Mouse (Mus musculus) cerebellum, adult 2 months (tissue): ENCODE measurements at regions not wholly inside any gene's neighbourhood (a gene's known extent, or its start where the extent isn't known, plus 50 kb on each side); places are given as distances from the start of the nearest gene placed in this dataset.
"Not testable (repeated sequence)": the region's sequence is repeated elsewhere in the genome, so short reads cannot be mapped to it uniquely, and the experiment has no call there.

Source experiments
- DNase-seq, 2 experiments: peaks; one replicate each; pipeline ENCODE4 v3.0.0; 2021
- H3K27ac ChIP-seq: fragments of 200-500 bp; 2 replicates; pipeline ENCODE4 v1.5.1; 2012; ENCODE audit warnings: low read length, control low read depth, inconsistent platforms; ENCODE audit not compliant: insufficient read depth
- H3K27me3 ChIP-seq: fragments of 200-500 bp; 2 replicates; pipeline ENCODE4 v1.6.1; 2012; ENCODE audit warnings: inconsistent platforms, mild to moderate bottlenecking, low read length, moderate library complexity; ENCODE audit not compliant: control insufficient read depth, insufficient read depth
- H3K4me1 ChIP-seq: fragments of 200-500 bp; 2 replicates; pipeline ENCODE4 v1.6.1; 2011; ENCODE audit warnings: low read length; ENCODE audit not compliant: control insufficient read depth, insufficient read depth
- H3K4me3 ChIP-seq: fragments of 200-500 bp; replicated peaks from 2 replicates; pipeline ENCODE3; 2011; ENCODE audit warnings: mild to moderate bottlenecking, low read depth, low read length, control low read depth; ENCODE audit not compliant: insufficient read depth
- WGBS: fragments of 180-500 bp; shearing (Covaris S2); methylation state at CpG from one replicate; pipeline ENCODE4 v1.1.7; 2018; 5-methylcytosine and 5-hydroxymethylcytosine counted together

DNA sequence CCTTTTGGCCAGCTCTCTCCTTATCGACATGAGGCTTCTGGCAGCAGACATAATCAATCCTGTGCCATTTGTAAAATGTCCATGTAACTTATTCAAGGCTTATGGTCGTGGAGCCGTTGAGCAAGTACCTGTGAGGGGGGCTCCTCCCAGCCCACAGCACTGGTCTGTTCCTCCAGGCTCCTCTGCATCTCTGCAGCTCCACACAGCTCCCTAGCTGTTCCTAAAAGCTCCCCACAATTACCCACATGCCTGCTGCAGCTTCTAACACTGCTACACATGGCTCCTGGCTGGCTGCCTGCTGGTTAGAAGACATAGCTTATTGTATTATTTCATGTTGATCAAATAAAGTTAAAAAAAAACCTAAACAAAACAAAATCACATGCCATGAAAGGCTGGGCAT lies 77.9 kb downstream of the Tcp10c start:
- not testable (repeated sequence) for DNase-seq, H3K27me3 ChIP-seq, H3K27ac ChIP-seq, H3K4me3 ChIP-seq, H3K4me1 ChIP-seq
- 65% methylated on average over 3 of the region's 3 CpGs for WGBS

GRCm38 (mm10) chr17:13434146-13434545 lies 79.8 kb downstream of the Tcp10c start:
- not testable (repeated sequence) for H3K27ac ChIP-seq, H3K4me3 ChIP-seq, H3K27me3 ChIP-seq, DNase-seq, H3K4me1 ChIP-seq
- WGBS = 88% methylated on average over 7 of the region's 7 CpGs

DNA sequence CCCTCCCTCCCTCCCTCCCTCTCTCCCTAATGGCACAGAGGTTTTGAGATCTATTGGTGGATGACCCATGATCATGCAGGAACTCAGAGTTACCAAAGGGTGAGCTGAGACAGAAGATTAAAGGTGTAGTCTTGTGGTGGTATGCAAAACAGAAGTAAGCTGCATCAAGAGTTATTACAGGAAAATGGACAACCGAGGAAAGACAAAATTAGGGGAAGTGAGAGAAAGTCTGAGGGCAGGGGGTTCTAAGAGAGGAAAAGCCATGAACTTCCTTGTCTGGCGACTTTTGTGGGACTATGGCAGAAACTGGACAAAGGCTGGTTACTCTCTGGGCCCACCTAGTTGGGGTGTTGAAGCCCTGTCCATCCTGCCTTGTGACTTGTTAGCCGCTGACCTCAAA lies 84.4 kb downstream of the Tcp10c start:
- H3K4me3 ChIP-seq, DNase-seq, H3K27ac ChIP-seq, H3K27me3 ChIP-seq, H3K4me1 ChIP-seq: not testable (repeated sequence)
- WGBS = 78% methylated on average over 3 of the region's 3 CpGs

- not testable (repeated sequence) for H3K4me1 ChIP-seq, DNase-seq, H3K27ac ChIP-seq, H3K27me3 ChIP-seq, H3K4me3 ChIP-seq
- WGBS = 77% methylated on average over 9 of the region's 9 CpGs
These were observed 86.5 kb downstream of the Tcp10c start for GRCm38 (mm10) chr17:13440708-13441530.

DNA sequence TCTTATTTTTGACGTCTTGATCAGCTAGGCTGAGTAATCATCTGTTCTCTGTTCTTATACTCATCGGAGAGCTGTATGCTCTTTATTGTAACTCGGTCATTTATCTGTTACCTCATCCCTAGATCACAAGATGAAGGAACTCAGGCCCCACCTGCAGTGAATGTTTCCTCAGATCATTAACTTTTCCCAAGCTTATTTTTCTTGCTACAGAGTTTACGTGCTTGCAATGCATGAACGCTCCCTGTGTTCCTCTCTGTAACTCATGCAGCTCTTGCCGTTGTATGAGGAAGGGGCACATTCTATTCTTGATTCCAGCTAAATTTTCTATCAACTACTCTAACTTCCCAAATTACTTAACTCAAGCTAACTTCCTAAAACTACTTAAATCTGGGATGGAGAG lies 87.9 kb downstream of the Tcp10c start:
- H3K27ac ChIP-seq, H3K27me3 ChIP-seq, H3K4me1 ChIP-seq, DNase-seq, H3K4me3 ChIP-seq: not testable (repeated sequence)
- WGBS = 88% methylated on average over 5 of the region's 6 CpGs

DNA sequence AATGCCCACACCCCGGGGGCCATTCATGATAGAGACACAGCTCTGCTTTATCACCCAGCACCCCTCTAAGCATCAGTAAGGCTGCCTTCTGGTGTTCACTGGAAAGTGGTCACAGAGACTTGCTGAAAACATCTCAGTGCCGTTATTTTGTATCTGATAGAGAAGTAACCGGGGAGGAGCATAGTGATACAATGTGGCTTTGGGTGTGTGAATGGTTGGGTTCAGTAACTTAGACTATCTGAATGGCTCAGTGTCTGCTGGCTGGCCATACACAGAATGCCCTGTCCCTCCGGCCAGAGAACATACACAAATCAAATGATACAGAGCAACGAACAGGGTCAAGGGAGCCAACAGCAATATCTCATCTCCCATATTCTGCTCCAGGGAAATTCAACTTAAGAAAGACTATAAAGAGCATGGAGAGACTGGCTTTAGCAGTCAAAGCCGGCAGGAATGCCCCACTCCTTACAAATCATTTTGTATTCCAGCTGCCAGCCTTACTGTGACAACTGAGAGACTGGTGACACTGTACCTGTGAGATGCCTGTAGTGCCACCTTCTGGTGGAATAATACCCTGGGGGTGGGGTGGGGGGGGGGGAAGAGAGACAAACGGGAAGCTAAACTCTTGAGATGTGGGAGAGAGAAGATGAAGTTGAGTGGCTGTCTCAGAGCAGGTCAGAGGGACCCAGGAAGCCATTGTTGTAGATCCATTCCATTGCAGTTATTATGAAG lies 102.7 kb downstream of the Tcp10c start:
- H3K27me3 ChIP-seq = not testable (repeated sequence)

DNA sequence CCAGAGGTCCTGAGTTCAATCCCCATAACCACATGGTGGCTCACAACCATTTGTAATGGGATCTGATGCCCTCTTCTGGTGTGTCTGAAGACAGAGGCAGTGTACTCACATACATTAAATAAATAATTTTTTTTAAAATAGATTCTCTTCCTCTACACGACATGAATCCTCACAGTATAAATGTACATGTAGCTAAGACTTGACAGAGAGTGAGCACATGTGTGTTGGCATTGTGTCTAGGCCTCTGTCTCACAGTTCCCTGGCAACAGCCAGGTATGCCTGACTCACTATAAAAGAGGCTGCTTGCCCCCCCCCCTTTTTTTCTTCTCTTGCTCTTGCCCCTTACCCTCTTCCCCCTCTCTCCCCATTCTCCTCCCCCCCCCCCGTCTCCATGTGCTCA lies 103.6 kb downstream of the Tcp10c start:
- WGBS = 74% methylated on average over 2 of the region's 2 CpGs
- not testable (repeated sequence) for H3K27me3 ChIP-seq, H3K4me3 ChIP-seq, DNase-seq, H3K4me1 ChIP-seq, H3K27ac ChIP-seq

More for the DNA sequence above, 102.7 kb downstream of the Tcp10c start:
- DNase-seq, H3K4me1 ChIP-seq, H3K4me3 ChIP-seq, H3K27ac ChIP-seq: not testable (repeated sequence)
- 80% methylated on average over 7 of the region's 7 CpGs for WGBS

GRCm38 (mm10) chr17:13458814-13459213 lies 104.4 kb downstream of the Tcp10c start:
- 50% methylated on average over 1 of the region's 2 CpGs for WGBS
- not testable (repeated sequence) for H3K4me3 ChIP-seq, H3K27ac ChIP-seq, H3K4me1 ChIP-seq, H3K27me3 ChIP-seq, DNase-seq

GRCm38 (mm10) chr17:13462663-13463062 lies 108.3 kb downstream of the Tcp10c start:
- 87% methylated on average over 5 of the region's 9 CpGs for WGBS
- not testable (repeated sequence) for H3K4me3 ChIP-seq, H3K4me1 ChIP-seq, H3K27ac ChIP-seq, H3K27me3 ChIP-seq, DNase-seq

DNA sequence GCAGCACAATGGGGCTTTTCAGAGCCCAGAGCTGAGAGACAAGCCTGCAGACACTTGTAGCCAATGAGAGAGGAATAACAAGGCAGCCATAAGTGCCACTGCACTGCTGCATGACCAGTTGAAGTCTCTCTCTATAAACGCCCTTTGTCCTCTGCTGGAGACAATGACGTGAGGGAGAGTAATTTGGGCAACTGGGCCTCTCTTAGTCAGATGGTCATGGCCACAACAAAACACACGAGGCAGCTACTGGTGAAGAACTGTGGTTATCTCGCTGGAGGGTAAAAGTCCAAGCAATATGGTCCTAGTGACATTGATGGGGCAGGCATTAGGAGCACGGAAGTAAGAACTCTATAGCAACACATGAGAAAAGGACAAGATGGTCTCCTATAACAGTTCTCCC lies 111.5 kb downstream of the Tcp10c start:
- H3K27me3 ChIP-seq, H3K4me1 ChIP-seq, H3K27ac ChIP-seq, H3K4me3 ChIP-seq, DNase-seq: not testable (repeated sequence)
- 60% methylated on average over 4 of the region's 5 CpGs for WGBS

- H3K27ac ChIP-seq, H3K4me3 ChIP-seq, DNase-seq, H3K27me3 ChIP-seq, H3K4me1 ChIP-seq: not testable (repeated sequence)
- 62% methylated on average over 8 of the region's 8 CpGs for WGBS
These were observed 115.6 kb downstream of the Tcp10c start for GRCm38 (mm10) chr17:13469867-13470380.
